Mouse (Mus musculus): ENCODE data around the gene Ms4a4a. TPM values are rescaled to one million over a fixed set of nuclear protein-coding genes. Genes with fewer than 3 reads are reported as not detected.

Ms4a4a gene
- polyA plus RNA-seq, 1 experiment from 2014 or later, result 2.1 TPM

Other genes with a start within 250 kb of the Ms4a4a start
- gene 1700017D01Rik, start 244.6 kb upstream of the Ms4a4a start, polyA plus RNA-seq (2016; fragmentation: Nextera tagmentation; extraction: Ambion mirVana), result not detected in 2 replicates
- gene 1700025F22Rik, start 210.2 kb upstream of the Ms4a4a start, polyA plus RNA-seq (2016; fragmentation: Nextera tagmentation; extraction: Ambion mirVana), result not detected in 2 replicates
- gene Ms4a13, start 178.8 kb upstream of the Ms4a4a start, polyA plus RNA-seq (2016; fragmentation: Nextera tagmentation; extraction: Ambion mirVana), result not detected in 2 replicates
- gene Ms4a12, start 143.1 kb upstream of the Ms4a4a start, polyA plus RNA-seq (2016; fragmentation: Nextera tagmentation; extraction: Ambion mirVana), result not detected in 2 replicates
- gene Ms4a1, start 109.3 kb upstream of the Ms4a4a start, polyA plus RNA-seq (2016; fragmentation: Nextera tagmentation; extraction: Ambion mirVana), result not detected in 2 replicates
- gene Ms4a5, start 91.7 kb upstream of the Ms4a4a start, polyA plus RNA-seq (2016; fragmentation: Nextera tagmentation; extraction: Ambion mirVana), result not detected in 2 replicates
- gene Ms4a14, start 61.1 kb upstream of the Ms4a4a start, polyA plus RNA-seq (2016; fragmentation: Nextera tagmentation; extraction: Ambion mirVana), result 0.08 TPM in 1 of 2 replicates, not detected in the other
- gene Ms4a7, start 39.4 kb upstream of the Ms4a4a start, polyA plus RNA-seq (2016; fragmentation: Nextera tagmentation; extraction: Ambion mirVana), result 0.59 TPM in 1 of 2 replicates, not detected in the other
- 0.44 TPM in 1 of 2 replicates, not detected in the other for gene Ms4a4c, start 29.2 kb downstream of the Ms4a4a start, polyA plus RNA-seq (2016; fragmentation: Nextera tagmentation; extraction: Ambion mirVana)
- not detected in 2 replicates for gene Ms4a4b, start 68.0 kb downstream of the Ms4a4a start, polyA plus RNA-seq (2016; fragmentation: Nextera tagmentation; extraction: Ambion mirVana)
- 2.6 and 2.8 TPM in 2 replicates for gene Ms4a6c, start 93.8 kb downstream of the Ms4a4a start, polyA plus RNA-seq (2016; fragmentation: Nextera tagmentation; extraction: Ambion mirVana)
- gene Gm8369, start 110.4 kb downstream of the Ms4a4a start, polyA plus RNA-seq (2016; fragmentation: Nextera tagmentation; extraction: Ambion mirVana), result not detected in 2 replicates
- gene Ms4a6b, start 141.0 kb downstream of the Ms4a4a start, polyA plus RNA-seq (2016; fragmentation: Nextera tagmentation; extraction: Ambion mirVana), result 2.5 and 3.5 TPM in 2 replicates
- gene Ms4a4d, start 161.3 kb downstream of the Ms4a4a start, polyA plus RNA-seq (2016; fragmentation: Nextera tagmentation; extraction: Ambion mirVana), result 0.39 and 0.72 TPM in 2 replicates
- gene Ms4a6d, start 229.3 kb downstream of the Ms4a4a start, polyA plus RNA-seq (2016; fragmentation: Nextera tagmentation; extraction: Ambion mirVana), result 1.4 and 2.8 TPM in 2 replicates
- gene Ms4a2, start 248.2 kb downstream of the Ms4a4a start, polyA plus RNA-seq (2016; fragmentation: Nextera tagmentation; extraction: Ambion mirVana), result not detected in 2 replicates